Mouse (Mus musculus) kidney, postnatal 0 days (tissue): ENCODE measurements around the gene Olfr504. TPM values are rescaled to one million over a fixed set of nuclear protein-coding genes. Genes with fewer than 3 reads are reported as not detected.

ENCODE experiments used
- ATAC-seq: fragments of 200-750 bp; cut with Nextera tagmentation; replicated peaks from 2 replicates; pipeline ENCODE4 v1.8.0; 2017; ENCODE audit warnings: low read depth, moderate number of reproducible peaks, moderate TSS enrichment, moderate library complexity; ENCODE audit not compliant: low FRiP score
- DNase-seq: peaks from one replicate; pipeline ENCODE4 v3.0.0-alpha.2; 2016; ENCODE audit warnings: low spot score
- H3K27ac ChIP-seq: fragments of 300-500 bp; sonication (generic); 2 replicates; pipeline ENCODE4 v1.5.1; 2014; ENCODE audit warnings: mild to moderate bottlenecking
- H3K27me3 ChIP-seq: fragments of 300-500 bp; sonication (generic); 2 replicates; pipeline ENCODE4 v1.6.1; 2014; ENCODE audit warnings: low read length, mixed read lengths; ENCODE audit not compliant: insufficient read depth
- H3K36me3 ChIP-seq: fragments of 300-500 bp; sonication (generic); 2 replicates; pipeline ENCODE4 v1.6.1; 2014; ENCODE audit warnings: low read length, mixed read lengths; ENCODE audit not compliant: insufficient read depth
- H3K4me1 ChIP-seq: fragments of 300-500 bp; sonication (generic); replicated peaks from 2 replicates; pipeline ENCODE4 v1.6.1; 2014; ENCODE audit warnings: antibody characterized with exemption, low read length, mixed read lengths; ENCODE audit not compliant: insufficient read depth
- H3K4me2 ChIP-seq: fragments of 300-500 bp; sonication (generic); 2 replicates; pipeline ENCODE4 v1.6.1; 2014; ENCODE audit warnings: mild to moderate bottlenecking, low read length, moderate library complexity, mixed read lengths
- H3K4me3 ChIP-seq: fragments of 300-500 bp; sonication (generic); replicated peaks from 2 replicates; pipeline ENCODE4 v1.5.1; 2014; ENCODE audit warnings: low read depth, low read length
- H3K9ac ChIP-seq: fragments of 300-500 bp; sonication (generic); 2 replicates; pipeline ENCODE4 v1.6.1; 2014; ENCODE audit warnings: low read depth, low read length
- H3K9me3 ChIP-seq: fragments of 300-500 bp; sonication (generic); replicated peaks from 2 replicates; pipeline ENCODE4 v1.6.1; 2016; ENCODE audit warnings: low read length, inconsistent platforms, mixed read lengths
- CTCF ChIP-seq: IDR thresholded peaks from 2 replicates; pipeline ENCODE4 v1.5.1; 2016; ENCODE audit warnings: antibody characterized with exemption, low read depth, mild to moderate bottlenecking, moderate library complexity
- WGBS: fragments of 180-500 bp; shearing (Covaris S2); extraction: QIAGEN DNeasy Blood & Tissue Kit; methylation state at CpG from one replicate; pipeline ENCODE4 v1.1.7; 2014; 5-methylcytosine and 5-hydroxymethylcytosine counted together
- polyA plus RNA-seq: library from polyadenylated mRNA; unstranded; fragments of >200 nt; fragmentation: Nextera tagmentation; extraction: Ambion mirVana; gene quantifications from 2 replicates; pipeline ENCODE4 v1.2.1, GENCODE M21; 2015

The Olfr504 gene
- polyA plus RNA-seq, 1 experiment from 2014 or later, result not detected

- H3K9me3 ChIP-seq, result no peaks in the 10 kb centered on the region
- H3K36me3 ChIP-seq, result no peaks in the 10 kb centered on the region
- no peak for TF ChIP-seq CTCF
- H3K9ac ChIP-seq, result no peak within 1 kb of the TSS
- ATAC-seq (no peak), DNase-seq (no peak)
- 80% methylated on average over 1 of the region's 1 CpGs for WGBS
- H3K4me2 ChIP-seq, result no peak within 1 kb of the TSS
- no peaks in the 10 kb centered on the region for H3K4me1 ChIP-seq
- no peaks in the 10 kb centered on the region for H3K27me3 ChIP-seq
- H3K27ac ChIP-seq, result no peak within 1 kb of the TSS
- no peak within 1 kb of the TSS for H3K4me3 ChIP-seq
Measured at GRCm38 (mm10) chr7:108524965-108525364, 40.6 kb downstream of the Olfr504 start, which contains the start of gene Olfr502. TSS of gene Olfr502 (minus strand) at chr7:108525065.

Other genes starting within 250 kb of the Olfr504 start
- not detected in 2 replicates for gene Olfr492, start 242.1 kb downstream of the Olfr504 start, polyA plus RNA-seq
- gene Olfr493, start 218.8 kb downstream of the Olfr504 start, polyA plus RNA-seq, result not detected in 2 replicates
- gene Olfr494, start 200.5 kb downstream of the Olfr504 start, polyA plus RNA-seq, result not detected in 2 replicates
- not detected in 2 replicates for gene Olfr495, start 172.6 kb downstream of the Olfr504 start, polyA plus RNA-seq
- not detected in 2 replicates for gene Olfr497, start 145.4 kb downstream of the Olfr504 start, polyA plus RNA-seq
- gene Olfr498, start 100.5 kb downstream of the Olfr504 start, polyA plus RNA-seq, result not detected in 2 replicates
- not detected in 2 replicates for gene Olfr502, start 40.7 kb downstream of the Olfr504 start, polyA plus RNA-seq
- not detected in 2 replicates for gene Olfr503, start 21.3 kb downstream of the Olfr504 start, polyA plus RNA-seq
- gene Olfr506, start 45.0 kb upstream of the Olfr504 start, polyA plus RNA-seq, result not detected in 2 replicates
- not detected in 2 replicates for gene Olfr507, start 56.0 kb upstream of the Olfr504 start, polyA plus RNA-seq
- not detected in 2 replicates for gene Olfr508, start 64.2 kb upstream of the Olfr504 start, polyA plus RNA-seq
- gene Olfr509, start 86.1 kb upstream of the Olfr504 start, polyA plus RNA-seq, result not detected in 2 replicates
- not detected in 2 replicates for gene Olfr510, start 100.6 kb upstream of the Olfr504 start, polyA plus RNA-seq
- not detected in 2 replicates for gene Olfr512, start 147.5 kb upstream of the Olfr504 start, polyA plus RNA-seq
- gene Olfr513, start 185.2 kb upstream of the Olfr504 start, polyA plus RNA-seq, result not detected in 2 replicates